In genomic region chr13:53948056-53948455, GRCm38 (mm10) we compare ENCODE assay signal across 10 mouse cellular contexts.
DNase-seq lines count a peak whose midpoint lies in the region; ATAC-seq and TF ChIP-seq lines count a peak whose summit lies in the region.
"Had no signal": no experiment of that assay in that cellular context is flagged by ENCODE, and none has a peak within 500 bp of the region (broad histone marks: within the 10 kb centered on the region; RNA-seq: fewer than 3 reads in every experiment).

No protein-coding gene starts in this region.

- no peak for TF ChIP-seq EP300 in lung, postnatal 0 days (IDR thresholded peaks at IDR 0.05)

- H3K4me3 ChIP-seq in lung, postnatal 0 days (ENCODE audit: low read depth, low read length), result no peak overlapping the region
- no peak overlapping the region for H3K4me3 ChIP-seq in forebrain, embryonic 15.5 days
- H3K4me3 ChIP-seq: heart, embryonic 13.5 days had no signal

- H3K4me2 ChIP-seq in lung, postnatal 0 days (replicated peaks; ENCODE audit: low read depth, low read length), result no peak overlapping the region
- H3K4me2 ChIP-seq in forebrain, embryonic 15.5 days (replicated peaks), result no peak overlapping the region
- H3K4me2 ChIP-seq: heart, embryonic 13.5 days had no signal

- no peaks in the 10 kb centered on the region for H3K4me1 ChIP-seq in lung, postnatal 0 days (ENCODE audit: insufficient read depth, low read depth, low read length)
- no peaks in the 10 kb centered on the region for H3K4me1 ChIP-seq in forebrain, embryonic 15.5 days
- H3K4me1 ChIP-seq: heart, embryonic 13.5 days had no signal

- intact Hi-C loops in heart, postnatal 25 days (cut with DNase I), result no loop called here

- H3K9me3 ChIP-seq in lung, postnatal 0 days (ENCODE audit: low read length), result no peaks in the 10 kb centered on the region
- no peaks in the 10 kb centered on the region for H3K9me3 ChIP-seq in forebrain, embryonic 15.5 days
- H3K9me3 ChIP-seq: heart, embryonic 13.5 days had no signal

- DNase-seq in heart, adult 11 months, result peak; percentile 45
- no peak for DNase-seq in heart, postnatal 25 days (ENCODE audit: low spot score)
- peak; percentile 40 for DNase-seq in lung, postnatal 0 days (ENCODE audit: low spot score)
- DNase-seq in lung, postnatal 25 days (ENCODE audit: low spot score), result no peak
- DNase-seq in embryo, embryonic 10 days (ENCODE audit: low spot score), result peak; percentile 90
- peak; percentile 73 for DNase-seq in retina, embryonic 14.5 days (ENCODE audit: low spot score)
- DNase-seq in urinary bladder, postnatal 10 days (ENCODE audit: low spot score), result no peak

- no peak overlapping the region for H3K27ac ChIP-seq in lung, postnatal 0 days (ENCODE audit: low read length)
- no peak overlapping the region for H3K27ac ChIP-seq in forebrain, embryonic 15.5 days (replicated peaks)
- H3K27ac ChIP-seq: heart, embryonic 13.5 days; macrophage had no signal

- TF ChIP-seq CTCF in lung, postnatal 0 days (IDR thresholded peaks at IDR 0.05), result no peak

- ATAC-seq in lung, postnatal 0 days, result no peak
- ATAC-seq in forebrain, embryonic 15.5 days (replicated peaks), result no peak

- WGBS in lung, postnatal 0 days, result under 1% methylated on average over 4 of the region's 4 CpGs
- WGBS in forebrain, embryonic 15.5 days, result 9% methylated on average over 4 of the region's 4 CpGs

- H3K36me3 ChIP-seq in lung, postnatal 0 days (ENCODE audit: insufficient read depth, low read length), result no peaks in the 10 kb centered on the region
- no peaks in the 10 kb centered on the region for H3K36me3 ChIP-seq in forebrain, embryonic 15.5 days
- H3K36me3 ChIP-seq: heart, embryonic 13.5 days had no signal

- H3K9ac ChIP-seq in lung, postnatal 0 days (replicated peaks; ENCODE audit: low read depth), result no peak overlapping the region
- H3K9ac ChIP-seq in forebrain, embryonic 15.5 days (replicated peaks), result no peak overlapping the region
- H3K9ac ChIP-seq: heart, embryonic 13.5 days had no signal

- no peaks in the 10 kb centered on the region for H3K27me3 ChIP-seq in lung, postnatal 0 days (replicated peaks; ENCODE audit: insufficient read depth, low read length)
- H3K27me3 ChIP-seq in forebrain, embryonic 15.5 days, result no peaks in the 10 kb centered on the region
- H3K27me3 ChIP-seq: heart, embryonic 13.5 days had no signal

Comparison
In these comparisons a context has a peak if more than half of its experiments do, and no peak if none do; other contexts are left out.
1. DNase-seq: peak in heart, adult 11 months (single experiment), lung, postnatal 0 days (single experiment), embryo, embryonic 10 days (single experiment) and retina, embryonic 14.5 days (single experiment); none in heart, postnatal 25 days (single experiment), lung, postnatal 25 days (single experiment) and urinary bladder, postnatal 10 days (single experiment).